Mouse (Mus musculus) cortical plate, adult 2 months (tissue): ENCODE results near the gene Pfdn2.
"Not testable (repeated sequence)": the region's sequence is repeated elsewhere in the genome, so short reads cannot be mapped to it uniquely, and the experiment has no call there.

Source experiments
- CTCF ChIP-seq: fragments of 200-500 bp; IDR thresholded peaks from 2 replicates; pipeline ENCODE4 v1.5.1; 2011; ENCODE audit warnings: mild to moderate bottlenecking, control low read depth, low read length; ENCODE audit not compliant: insufficient read depth; ENCODE audit errors: extremely low read depth
- POLR2A ChIP-seq: fragments of 200-500 bp; IDR thresholded peaks from 2 replicates; pipeline ENCODE4 v1.6.1; 2011; ENCODE audit warnings: mild to moderate bottlenecking, low read length, control low read depth; ENCODE audit not compliant: insufficient read depth; ENCODE audit errors: extremely low read depth

DNA sequence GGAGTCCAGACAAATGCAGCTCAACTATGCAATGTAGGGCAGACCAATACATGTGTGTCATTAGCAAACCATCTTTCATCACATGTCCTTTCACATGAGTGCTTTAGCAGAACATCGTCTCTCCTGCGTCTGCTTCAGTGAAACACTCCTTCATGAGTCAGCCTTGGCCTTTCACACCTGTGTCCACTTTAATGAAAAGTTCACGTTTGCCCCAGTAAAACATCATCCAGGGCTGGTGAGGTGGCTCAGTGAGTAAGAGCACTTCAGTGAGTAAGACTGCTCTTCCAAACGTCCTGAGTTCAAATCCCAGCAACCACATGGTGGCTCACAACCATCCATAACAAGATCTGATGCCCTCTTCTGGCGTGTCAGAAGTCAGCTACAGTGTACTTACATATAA, 39.3 kb upstream of the Pfdn2 start:
- TF ChIP-seq POLR2A, CTCF: not testable (repeated sequence)
